8 mouse cellular contexts compared by ENCODE assay signal in genomic region chr6:89008614-89009171, GRCm38 (mm10).
A peak's percentile ranks its signal among the peaks of the same experiment; 100 is the strongest.
DNase-seq lines count a peak whose midpoint lies in the region; ATAC-seq and TF ChIP-seq lines count a peak whose summit lies in the region.

No protein-coding gene starts in this region.

- peak; percentile 56; the same call in 1 of the 2 replicates for TF ChIP-seq EP300 in ES-Bruce4 (IDR thresholded peaks at IDR 0.05; ENCODE audit: insufficient read depth, low read depth, low read length)

- peak overlapping the region; percentile 46 for H3K4me2 ChIP-seq in hindbrain, embryonic 16.5 days (ENCODE audit: low read length)
- peak overlapping the region; percentile 52 for H3K4me2 ChIP-seq in liver, embryonic 13.5 days
- peak overlapping the region; percentile 42 for H3K4me2 ChIP-seq in neural tube, embryonic 11.5 days (ENCODE audit: low read depth)

- peak; percentile 37 for DNase-seq in adrenal gland, postnatal 25 days
- DNase-seq in gastrocnemius, postnatal 10 days, result peak; percentile 51
- no peak for DNase-seq in liver, embryonic 13.5 days
- peak; percentile 80 for DNase-seq in neural tube, embryonic 11.5 days (ENCODE audit: low spot score)
- no peak for DNase-seq in c-Kit-positive CD71-positive TER-119-positive erythroid progenitor cells, embryonic 14.5 days (ENCODE audit: low spot score)

- H3K27me3 ChIP-seq in ES-Bruce4 (ENCODE audit: control insufficient read depth, insufficient read depth, low read length, poor library complexity, severe bottlenecking), result no peaks in the 10 kb centered on the region
- no peaks in the 10 kb centered on the region; the same call in 1 of the 2 replicates for H3K27me3 ChIP-seq in hindbrain, embryonic 16.5 days (replicated peaks; ENCODE audit: control insufficient read depth, insufficient read depth, low read length)
- H3K27me3 ChIP-seq in liver, embryonic 13.5 days, result peaks cover 34% of the 10 kb centered on the region
- no peaks in the 10 kb centered on the region for H3K27me3 ChIP-seq in neural tube, embryonic 11.5 days (ENCODE audit: control insufficient read depth, insufficient read depth, low read length)

- peak overlapping the region; percentile 11 for H3K4me3 ChIP-seq in ES-Bruce4 (ENCODE audit: low read depth, low read length)
- peak overlapping the region; percentile 17 for H3K4me3 ChIP-seq in hindbrain, embryonic 16.5 days (ENCODE audit: low read length)
- H3K4me3 ChIP-seq in liver, embryonic 13.5 days (replicated peaks), result peak overlapping the region; percentile 32
- H3K4me3 ChIP-seq in neural tube, embryonic 11.5 days (ENCODE audit: low read depth, low read length), result peak overlapping the region; percentile 10; the same call in 1 of the 2 replicates

- TF ChIP-seq POLR2A in ES-Bruce4 (IDR thresholded peaks at IDR 0.05; ENCODE audit: insufficient read depth, low read length), result no peak

- no peaks in the 10 kb centered on the region for H3K9me3 ChIP-seq in ES-Bruce4 (replicated peaks; ENCODE audit: control insufficient read depth, insufficient read depth, low read length, poor library complexity, severe bottlenecking)
- H3K9me3 ChIP-seq in hindbrain, embryonic 16.5 days (ENCODE audit: control insufficient read depth, low read length), result no peaks in the 10 kb centered on the region
- no peaks in the 10 kb centered on the region for H3K9me3 ChIP-seq in liver, embryonic 13.5 days (replicated peaks)
- no peaks in the 10 kb centered on the region for H3K9me3 ChIP-seq in neural tube, embryonic 11.5 days (ENCODE audit: control insufficient read depth, low read length)

- TF ChIP-seq CTCF in ES-Bruce4 (IDR thresholded peaks at IDR 0.05; ENCODE audit: low read depth, low read length), result no peak

- H3K36me3 ChIP-seq in ES-Bruce4 (ENCODE audit: control insufficient read depth, insufficient read depth, low read length, poor library complexity, severe bottlenecking), result no peaks in the 10 kb centered on the region
- H3K36me3 ChIP-seq in hindbrain, embryonic 16.5 days (ENCODE audit: control insufficient read depth, insufficient read depth, low read length), result no peaks in the 10 kb centered on the region
- no peaks in the 10 kb centered on the region for H3K36me3 ChIP-seq in liver, embryonic 13.5 days
- no peaks in the 10 kb centered on the region for H3K36me3 ChIP-seq in neural tube, embryonic 11.5 days (ENCODE audit: control insufficient read depth, insufficient read depth, low read length)

- peak; percentile 82 for ATAC-seq in hindbrain, embryonic 16.5 days
- ATAC-seq in liver, embryonic 13.5 days (ENCODE audit: low read depth), result no peak
- peak; percentile 69 for ATAC-seq in neural tube, embryonic 11.5 days (ENCODE audit: insufficient read depth, low FRiP score, low TSS enrichment)
- no peak for ATAC-seq in erythroblast, adult 5-6 weeks (replicated peaks; ENCODE audit: low FRiP score, poor library complexity, severe bottlenecking)

- peak overlapping the region; percentile 75 for H3K27ac ChIP-seq in ES-Bruce4 (ENCODE audit: insufficient read depth, low read length)
- H3K27ac ChIP-seq in hindbrain, embryonic 16.5 days (ENCODE audit: low read depth, low read length), result peak overlapping the region; percentile 21; the same call in 1 of the 2 replicates
- no peak overlapping the region for H3K27ac ChIP-seq in liver, embryonic 13.5 days
- peak overlapping the region; percentile 88 for H3K27ac ChIP-seq in neural tube, embryonic 11.5 days (ENCODE audit: low read depth, low read length)

- no peaks in the 10 kb centered on the region for H3K4me1 ChIP-seq in ES-Bruce4 (ENCODE audit: control insufficient read depth, insufficient read depth, low read length)
- H3K4me1 ChIP-seq in hindbrain, embryonic 16.5 days (ENCODE audit: control insufficient read depth, insufficient read depth, low read depth, low read length), result peaks cover 26% of the 10 kb centered on the region
- peaks cover 12% of the 10 kb centered on the region for H3K4me1 ChIP-seq in liver, embryonic 13.5 days (replicated peaks)
- H3K4me1 ChIP-seq in neural tube, embryonic 11.5 days (ENCODE audit: control insufficient read depth, insufficient read depth, low read length), result peaks cover 39% of the 10 kb centered on the region

- under 1% methylated on average over 18 of the region's 18 CpGs for whole genome bisulfite sequencing in hindbrain, embryonic 16.5 days
- WGBS in liver, embryonic 13.5 days (ENCODE audit: insufficient replicate concordance), result 4% methylated on average over 18 of the region's 18 CpGs
- under 1% methylated on average over 18 of the region's 18 CpGs for WGBS in neural tube, embryonic 11.5 days

- no peak overlapping the region for H3K9ac ChIP-seq in ES-Bruce4 (ENCODE audit: low read depth, poor library complexity, severe bottlenecking)
- H3K9ac ChIP-seq in hindbrain, embryonic 16.5 days (ENCODE audit: low read depth, low read length), result peak overlapping the region; percentile 32; the same call in 1 of the 2 replicates
- H3K9ac ChIP-seq in liver, embryonic 13.5 days, result no peak overlapping the region
- peak overlapping the region; percentile 11 for H3K9ac ChIP-seq in neural tube, embryonic 11.5 days (ENCODE audit: low read length)

Comparison
In these comparisons a context has a peak if more than half of its experiments do, and no peak if none do; other contexts are left out.
1. H3K9ac ChIP-seq: peak in hindbrain, embryonic 16.5 days (single experiment) and neural tube, embryonic 11.5 days (single experiment); none in ES-Bruce4 (single experiment) and liver, embryonic 13.5 days (single experiment).
2. DNase-seq: peak in adrenal gland, postnatal 25 days (single experiment), gastrocnemius, postnatal 10 days (single experiment) and neural tube, embryonic 11.5 days (single experiment); none in liver, embryonic 13.5 days (single experiment) and c-Kit-positive CD71-positive TER-119-positive erythroid progenitor cells, embryonic 14.5 days (single experiment).
3. ATAC-seq: peak in hindbrain, embryonic 16.5 days (single experiment) and neural tube, embryonic 11.5 days (single experiment); none in liver, embryonic 13.5 days (single experiment) and erythroblast, adult 5-6 weeks (single experiment).
4. Peak in every context shown above with its lines, with median percentiles within 50 percentile points of each other: H3K4me3 ChIP-seq and H3K4me2 ChIP-seq.